Mouse (Mus musculus) macrophage (primary cell): Measurements from ENCODE around the gene Ccer2. TPM values are rescaled to one million over a fixed set of nuclear protein-coding genes. Genes with fewer than 3 reads are reported as not detected.

Experiments used
- H3K27ac ChIP-seq: fragments of 350-480 bp; formaldehyde crosslinking; 2 replicates; pipeline ENCODE4 v1.9.0; 2021
- H3K36me3 ChIP-seq: fragments of 350-480 bp; formaldehyde crosslinking; 2 replicates; pipeline ENCODE4 v1.9.0; 2021; ENCODE audit errors: inconsistent target
- H3K4me3 ChIP-seq: fragments of 350-480 bp; formaldehyde crosslinking; 2 replicates; pipeline ENCODE4 v1.9.0; 2021; ENCODE audit errors: inconsistent target
- H3K79me2 ChIP-seq: fragments of 350-480 bp; formaldehyde crosslinking; 2 replicates; pipeline ENCODE4 v1.9.0; 2021; ENCODE audit errors: inconsistent target
- WGBS: methylation state at CpG from one replicate; pipeline ENCODE4 v1.1.7; 2026; ENCODE audit warnings: inconsistent platforms; ENCODE audit not compliant: missing documents; 5-methylcytosine and 5-hydroxymethylcytosine counted together
- polyA plus RNA-seq: library from polyadenylated mRNA; stranded (reverse); fragments of 250-400 nt; gene quantifications from 3 replicates; pipeline ENCODE4 v1.2.4, GENCODE M21; 2018; ENCODE audit warnings: inconsistent platforms

The Ccer2 gene
- polyA plus RNA-seq, 1 experiment from 2014 or later, result not detected

GRCm38 (mm10) chr7:28732341-28733142 is 23.4 kb upstream of the Ccer2 start:
- Histone ChIP-seq H3K79me2 (no peaks in the 10 kb centered on the region), H3K4me3 (no peak overlapping the region; the same call in 1 of the 2 replicates), H3K36me3 (no peaks in the 10 kb centered on the region), H3K27ac (no peak overlapping the region)
- WGBS, result 30% methylated on average over 57 of the region's 58 CpGs

- H3K36me3 ChIP-seq, result no peaks in the 10 kb centered on the region
- WGBS, result 35% methylated on average over 11 of the region's 11 CpGs
- no peaks in the 10 kb centered on the region for H3K79me2 ChIP-seq
- no peak overlapping the region; the same call in 1 of the 2 replicates for H3K4me3 ChIP-seq
- H3K27ac ChIP-seq, result no peak overlapping the region
Measured at GRCm38 (mm10) chr7:28733211-28733610, 22.8 kb upstream of the Ccer2 start.

- H3K27ac ChIP-seq, result no peak overlapping the region
- 88% methylated on average over 6 of the region's 6 CpGs for WGBS
- H3K4me3 ChIP-seq, result no peak overlapping the region
- H3K36me3 ChIP-seq, result no peaks in the 10 kb centered on the region
- no peaks in the 10 kb centered on the region for H3K79me2 ChIP-seq
Measured at GRCm38 (mm10) chr7:28735701-28736100, 20.3 kb upstream of the Ccer2 start.

GRCm38 (mm10) chr7:28739829-28740228 is 16.1 kb upstream of the Ccer2 start:
- no peaks in the 10 kb centered on the region for H3K79me2 ChIP-seq
- WGBS, result 90% methylated on average over 21 of the region's 21 CpGs
- no peak overlapping the region for H3K4me3 ChIP-seq

GRCm38 (mm10) chr7:28740949-28741348 is 15.0 kb upstream of the Ccer2 start:
- Histone ChIP-seq H3K79me2 (no peaks in the 10 kb centered on the region), H3K36me3 (no peaks in the 10 kb centered on the region), H3K27ac (peak overlapping the region; percentile 83), H3K4me3 (peak overlapping the region; percentile 97)
- WGBS, result 36% methylated on average over 9 of the region's 9 CpGs

More at GRCm38 (mm10) chr7:28739829-28740228, 16.1 kb upstream of the Ccer2 start:
- no peak overlapping the region for H3K27ac ChIP-seq
- no peaks in the 10 kb centered on the region for H3K36me3 ChIP-seq

GRCm38 (mm10) chr7:28741368-28741708 is 14.6 kb upstream of the Ccer2 start:
- whole genome bisulfite sequencing, result under 1% methylated on average over 13 of the region's 13 CpGs
- Histone ChIP-seq H3K27ac (peak overlapping the region; percentile 83), H3K4me3 (peak overlapping the region; percentile 97), H3K36me3 (no peaks in the 10 kb centered on the region), H3K79me2 (no peaks in the 10 kb centered on the region)

- peak within 1 kb of the TSS; percentile 97 for H3K4me3 ChIP-seq
- under 1% methylated on average over 37 of the region's 39 CpGs for WGBS
- H3K79me2 ChIP-seq, result no peaks in the 10 kb centered on the region
- no peaks in the 10 kb centered on the region for H3K36me3 ChIP-seq
- peak within 1 kb of the TSS; percentile 83 for H3K27ac ChIP-seq
Measured at GRCm38 (mm10) chr7:28741709-28742438, 14.1 kb upstream of the Ccer2 start, which contains the start of the genes Mrps12 and Sars2. Gene Mrps12 (minus strand): TSS chr7:28741820. Gene Sars2 (plus strand): TSS chr7:28741992.

- no peaks in the 10 kb centered on the region for H3K36me3 ChIP-seq
- 97% methylated on average over 7 of the region's 7 CpGs for WGBS
- no peaks in the 10 kb centered on the region for H3K79me2 ChIP-seq
- no peak overlapping the region for H3K4me3 ChIP-seq
- no peak overlapping the region for H3K27ac ChIP-seq
Measured at GRCm38 (mm10) chr7:28749935-28750334, 6.0 kb upstream of the Ccer2 start.

GRCm38 (mm10) chr7:28758623-28759022 is 2.6 kb downstream of the Ccer2 start:
- H3K36me3 ChIP-seq, result peaks cover 50% of the 10 kb centered on the region

GRCm38 (mm10) chr7:28761907-28762306 is 5.9 kb downstream of the Ccer2 start:
- Histone ChIP-seq H3K4me3 (no peak overlapping the region), H3K79me2 (peaks cover 36% of the 10 kb centered on the region), H3K27ac (no peak overlapping the region), H3K36me3 (peaks cover 50% of the 10 kb centered on the region)
- 97% methylated on average over 9 of the region's 9 CpGs for whole genome bisulfite sequencing

More at GRCm38 (mm10) chr7:28758623-28759022, 2.6 kb downstream of the Ccer2 start:
- 93% methylated on average over 13 of the region's 13 CpGs for WGBS
- Histone ChIP-seq H3K79me2 (peaks cover 11% of the 10 kb centered on the region; the same call in 1 of the 2 replicates), H3K4me3 (no peak overlapping the region), H3K27ac (no peak overlapping the region)

- 26% methylated on average over 5 of the region's 6 CpGs for WGBS
- peaks cover 29% of the 10 kb centered on the region for H3K36me3 ChIP-seq
- peaks cover 69% of the 10 kb centered on the region for H3K79me2 ChIP-seq
- peak overlapping the region; percentile 78 for H3K4me3 ChIP-seq
- H3K27ac ChIP-seq, result peak overlapping the region; percentile 49
Measured at GRCm38 (mm10) chr7:28765211-28765610, 9.2 kb downstream of the Ccer2 start.

- Histone ChIP-seq H3K36me3 (peaks cover 18% of the 10 kb centered on the region), H3K27ac (peak within 1 kb of the TSS; percentile 49), H3K4me3 (peak within 1 kb of the TSS; percentile 78), H3K79me2 (peaks cover 81% of the 10 kb centered on the region)
- WGBS, result 0% methylated on average over 45 of the region's 45 CpGs
Measured at GRCm38 (mm10) chr7:28766173-28766879, 10.4 kb downstream of the Ccer2 start, which contains the start of gene Sirt2. Gene Sirt2 (plus strand): TSS chr7:28766735.

- Histone ChIP-seq H3K79me2 (peaks cover 86% of the 10 kb centered on the region), H3K36me3 (peaks cover 12% of the 10 kb centered on the region), H3K27ac (peak overlapping the region; percentile 36), H3K4me3 (peak overlapping the region; percentile 78)
- 4% methylated on average over 14 of the region's 14 CpGs for WGBS
Measured at GRCm38 (mm10) chr7:28766910-28767309, 10.9 kb downstream of the Ccer2 start.

- Histone ChIP-seq H3K36me3 (peaks cover 6% of the 10 kb centered on the region), H3K4me3 (peak within 1 kb of the TSS; percentile 78), H3K79me2 (peaks cover 92% of the 10 kb centered on the region), H3K27ac (peak within 1 kb of the TSS; percentile 36)
- 83% methylated on average over 7 of the region's 7 CpGs for WGBS
Measured at GRCm38 (mm10) chr7:28767462-28767965, 11.5 kb downstream of the Ccer2 start, which contains the start of gene Nfkbib. Gene Nfkbib (minus strand): TSS chr7:28767512.
